In the genomic region with DNA sequence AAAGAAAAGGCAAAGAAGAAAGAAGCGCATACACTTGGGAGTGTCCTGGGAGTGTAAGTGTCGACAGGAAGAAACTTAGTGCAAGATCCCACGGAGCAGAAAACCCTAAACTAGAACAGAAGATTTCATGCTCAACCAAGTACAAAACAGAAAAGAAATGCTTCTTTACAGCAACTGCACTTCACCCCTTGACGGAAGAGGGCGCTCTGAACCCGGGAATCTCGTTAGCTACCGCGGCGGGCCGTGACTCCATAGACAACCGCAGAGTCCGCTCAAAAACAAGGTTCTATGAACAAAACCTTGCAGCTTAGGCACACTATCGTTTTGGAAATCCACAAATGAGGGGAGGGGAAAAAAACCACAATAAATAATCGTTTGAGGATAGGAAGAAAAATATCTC, we compare ENCODE assay signal across 8 mouse cellular contexts.
DNase-seq lines count a peak whose midpoint lies in the region; ATAC-seq and TF ChIP-seq lines count a peak whose summit lies in the region.

No protein-coding gene starts in this region.

- peaks cover 18% of the 10 kb centered on the region for H3K4me1 ChIP-seq in heart, embryonic 11.5 days (ENCODE audit: control insufficient read depth, insufficient read depth, low read length)
- peaks cover 7% of the 10 kb centered on the region for H3K4me1 ChIP-seq in olfactory bulb, adult 2 months (ENCODE audit: control insufficient read depth, insufficient read depth, low read length)
- H3K4me1 ChIP-seq in thymus, adult 2 months (replicated peaks; ENCODE audit: control insufficient read depth, insufficient read depth, low read length) = peaks cover 3% of the 10 kb centered on the region

- no peaks in the 10 kb centered on the region for H3K36me3 ChIP-seq in heart, embryonic 11.5 days (ENCODE audit: control insufficient read depth, insufficient read depth, low read length)
- H3K36me3 ChIP-seq in thymus, adult 2 months (ENCODE audit: control insufficient read depth, insufficient read depth, low read length) = no peaks in the 10 kb centered on the region

- no peaks in the 10 kb centered on the region for H3K27me3 ChIP-seq in heart, embryonic 11.5 days (ENCODE audit: control insufficient read depth, insufficient read depth, low read length)
- H3K27me3 ChIP-seq in thymus, adult 2 months (ENCODE audit: control insufficient read depth, insufficient read depth, low read length) = no peaks in the 10 kb centered on the region

- ATAC-seq in heart, embryonic 11.5 days (replicated peaks; ENCODE audit: insufficient number of reproducible peaks, low FRiP score, low TSS enrichment) = no peak

- H3K9me3 ChIP-seq in heart, embryonic 11.5 days (replicated peaks; ENCODE audit: control insufficient read depth, low read length) = no peaks in the 10 kb centered on the region

- no peak overlapping the region for H3K27ac ChIP-seq in heart, embryonic 11.5 days (ENCODE audit: low read depth, low read length)
- no peak overlapping the region for H3K27ac ChIP-seq in olfactory bulb, adult 2 months (ENCODE audit: insufficient read depth, low read depth, low read length)
- H3K27ac ChIP-seq in thymus, adult 2 months (ENCODE audit: control insufficient read depth, insufficient read depth, low read length) = no peak overlapping the region

- no peak for TF ChIP-seq POLR2A in olfactory bulb, adult 2 months (IDR thresholded peaks at IDR 0.05; ENCODE audit: insufficient read depth, low read depth, low read length)
- no peak for TF ChIP-seq POLR2A in thymus, adult 2 months (IDR thresholded peaks at IDR 0.05; ENCODE audit: control insufficient read depth, extremely low read depth, insufficient read depth, low read length, poor library complexity)

- H3K4me3 ChIP-seq in heart, embryonic 11.5 days (ENCODE audit: low read depth, low read length) = no peak overlapping the region
- H3K4me3 ChIP-seq in olfactory bulb, adult 2 months (ENCODE audit: insufficient read depth, low read depth, low read length) = no peak overlapping the region
- no peak overlapping the region for H3K4me3 ChIP-seq in thymus, adult 2 months (ENCODE audit: control insufficient read depth, insufficient read depth, low read length)

- H3K4me2 ChIP-seq in heart, embryonic 11.5 days = peak overlapping the region; percentile 15

- peak; percentile 87 for TF ChIP-seq CTCF in olfactory bulb, adult 2 months (IDR thresholded peaks at IDR 0.05; ENCODE audit: insufficient read depth, low read depth, low read length)
- TF ChIP-seq CTCF in thymus, adult 2 months (IDR thresholded peaks at IDR 0.05; ENCODE audit: borderline replicate concordance, control insufficient read depth, extremely low read depth, insufficient read depth, low read length, poor library complexity) = peak; percentile 84

- peak; percentile 88 for DNase-seq in B cell, adult 2 months
- peak; percentile 86 to 89 for DNase-seq in adrenal gland, adult 18-20 months (ENCODE audit: low spot score in 2 of 2)
- peak; percentile 90 for DNase-seq in embryo, embryonic 11 days
- DNase-seq in kidney, postnatal 4 days = peak; percentile 92 to 93
- peak; percentile 67 to 73 for DNase-seq in lung, adult 18-20 months
- DNase-seq in thymus, adult 2 months = peak; percentile 82

- 5% methylated on average over 15 of the region's 15 CpGs for WGBS in heart, embryonic 11.5 days (ENCODE audit: insufficient replicate concordance)
- 3% methylated on average over 15 of the region's 15 CpGs for WGBS in olfactory bulb, adult 2 months
- WGBS in thymus, adult 2 months = 9% methylated on average over 15 of the region's 15 CpGs

- 0 out of 2 replicates have a peak overlapping the region, but pooled peaks have one; percentile 16 for H3K9ac ChIP-seq in heart, embryonic 11.5 days (ENCODE audit: low read depth, low read length)
